Mouse (Mus musculus): ENCODE data around the gene Kdsr.
A peak's percentile ranks its signal among the peaks of the same experiment; 100 is the strongest.
"Not testable (repeated sequence)": the region's sequence is repeated elsewhere in the genome, so short reads cannot be mapped to it uniquely, and the experiment has no call there.

Gene Kdsr

DNA sequence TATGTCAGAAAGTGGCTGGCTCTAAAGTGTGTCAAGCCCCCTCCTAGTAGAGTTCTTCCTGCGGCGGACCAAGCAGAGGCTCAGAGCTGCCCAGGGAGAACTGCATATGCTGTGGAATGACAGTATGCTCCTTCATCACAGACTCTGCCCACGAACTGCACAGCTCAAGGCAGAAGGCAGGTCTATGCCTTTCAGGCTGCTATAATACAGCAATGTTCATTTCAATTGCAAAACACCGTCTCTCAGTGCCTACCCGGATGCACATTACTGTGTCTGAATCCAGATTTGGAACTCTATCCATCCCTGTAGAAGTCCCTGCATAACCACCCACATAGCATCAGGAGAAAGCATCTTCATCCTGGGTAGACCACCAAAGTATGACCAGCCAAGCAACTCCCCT lies 19.7 kb downstream of the Kdsr start:
- DNase-seq (ENCODE audit: low spot score in 2 of 2): no peak

DNA sequence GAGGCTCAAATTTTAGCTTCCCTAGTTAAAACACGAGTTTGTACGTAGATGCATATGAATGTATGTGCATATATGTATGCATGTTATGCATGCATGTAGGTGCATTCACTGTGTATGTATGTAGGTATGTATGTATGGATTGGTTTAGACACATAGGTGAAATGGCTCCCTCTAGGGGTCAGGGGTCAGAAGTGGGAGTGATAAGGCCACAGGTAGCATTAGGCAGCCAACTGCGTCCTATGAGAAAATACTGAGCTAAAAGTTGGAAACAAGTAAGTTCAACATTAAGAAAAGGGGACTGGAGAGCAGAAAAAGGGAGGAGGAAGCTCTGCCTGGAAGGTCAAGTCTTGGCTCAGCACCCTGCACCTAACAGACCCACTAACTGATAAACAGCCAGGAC lies 21.4 kb downstream of the Kdsr start:
- DNase-seq (ENCODE audit: low spot score in 2 of 2): peak; percentile 27 to 69

GRCm38 (mm10) chr1:106736211-106736610 lies 23.3 kb downstream of the Kdsr start:
- no peak for DNase-seq (ENCODE audit: low spot score in 2 of 2)

GRCm38 (mm10) chr1:106735586-106735985 lies 23.9 kb downstream of the Kdsr start:
- DNase-seq (ENCODE audit: low spot score in 2 of 2): peak in 1 of 2 experiments; percentile 20

GRCm38 (mm10) chr1:106722061-106722460 lies 37.5 kb downstream of the Kdsr start:
- DNase-seq (ENCODE audit: low spot score in 2 of 2): no peak

GRCm38 (mm10) chr1:106717736-106718135 lies 41.8 kb downstream of the Kdsr start:
- not testable (repeated sequence) for DNase-seq (ENCODE audit: low spot score in 2 of 2)

DNA sequence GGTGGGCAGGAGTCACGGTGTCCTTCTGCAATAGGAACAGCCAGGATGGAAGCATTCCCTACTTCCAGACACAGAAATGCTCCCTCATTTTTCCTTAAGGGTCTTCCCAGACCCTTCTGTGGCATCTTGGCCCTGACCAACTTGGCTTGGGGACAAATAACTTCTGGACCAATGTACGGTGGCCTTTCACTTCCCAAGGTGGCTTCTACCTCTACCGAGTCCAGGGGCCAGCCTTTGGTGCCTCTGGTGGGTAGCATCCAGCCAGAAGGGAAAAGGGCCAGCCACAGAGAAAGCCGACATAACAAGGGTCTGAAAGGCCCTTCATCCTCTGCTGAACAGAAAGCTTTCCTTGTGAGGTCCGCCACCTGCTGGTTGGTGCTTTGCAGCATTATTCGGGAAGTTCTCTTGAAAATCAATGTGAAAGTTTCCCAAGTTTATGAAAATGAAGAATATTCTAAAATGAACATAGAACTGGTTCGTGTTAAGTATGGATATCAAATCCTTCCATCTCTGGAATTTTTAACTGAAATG lies 42.4 kb downstream of the Kdsr start:
- peak; percentile 41 to 74 for DNase-seq (ENCODE audit: low spot score in 2 of 2)

DNA sequence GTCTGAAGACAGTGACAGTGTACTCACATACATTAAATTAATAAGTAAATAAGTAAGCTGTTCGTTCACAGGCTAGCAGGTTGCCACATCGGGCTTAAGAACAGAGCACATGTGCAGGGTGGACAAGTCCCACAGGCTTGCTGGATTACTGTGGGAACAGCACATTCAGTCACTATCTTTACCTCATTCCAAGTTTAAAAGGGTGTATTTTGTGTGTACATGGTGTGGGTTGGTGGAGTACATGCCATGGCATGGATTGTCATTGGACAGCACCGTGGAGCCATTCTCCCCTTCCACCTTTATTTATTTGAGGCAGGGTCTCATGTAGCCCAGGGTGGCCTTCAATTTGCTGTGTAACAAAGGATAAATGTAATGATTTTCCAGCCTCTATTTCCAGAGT lies 43.4 kb downstream of the Kdsr start:
- no peak for DNase-seq (ENCODE audit: low spot score in 2 of 2)

- no peak for DNase-seq (ENCODE audit: low spot score in 2 of 2)
Measured at GRCm38 (mm10) chr1:106715111-106716083, 44.1 kb downstream of the Kdsr start.

- no peak for DNase-seq (ENCODE audit: low spot score in 2 of 2)
Measured at GRCm38 (mm10) chr1:106714530-106714981, 45.0 kb downstream of the Kdsr start.

DNA sequence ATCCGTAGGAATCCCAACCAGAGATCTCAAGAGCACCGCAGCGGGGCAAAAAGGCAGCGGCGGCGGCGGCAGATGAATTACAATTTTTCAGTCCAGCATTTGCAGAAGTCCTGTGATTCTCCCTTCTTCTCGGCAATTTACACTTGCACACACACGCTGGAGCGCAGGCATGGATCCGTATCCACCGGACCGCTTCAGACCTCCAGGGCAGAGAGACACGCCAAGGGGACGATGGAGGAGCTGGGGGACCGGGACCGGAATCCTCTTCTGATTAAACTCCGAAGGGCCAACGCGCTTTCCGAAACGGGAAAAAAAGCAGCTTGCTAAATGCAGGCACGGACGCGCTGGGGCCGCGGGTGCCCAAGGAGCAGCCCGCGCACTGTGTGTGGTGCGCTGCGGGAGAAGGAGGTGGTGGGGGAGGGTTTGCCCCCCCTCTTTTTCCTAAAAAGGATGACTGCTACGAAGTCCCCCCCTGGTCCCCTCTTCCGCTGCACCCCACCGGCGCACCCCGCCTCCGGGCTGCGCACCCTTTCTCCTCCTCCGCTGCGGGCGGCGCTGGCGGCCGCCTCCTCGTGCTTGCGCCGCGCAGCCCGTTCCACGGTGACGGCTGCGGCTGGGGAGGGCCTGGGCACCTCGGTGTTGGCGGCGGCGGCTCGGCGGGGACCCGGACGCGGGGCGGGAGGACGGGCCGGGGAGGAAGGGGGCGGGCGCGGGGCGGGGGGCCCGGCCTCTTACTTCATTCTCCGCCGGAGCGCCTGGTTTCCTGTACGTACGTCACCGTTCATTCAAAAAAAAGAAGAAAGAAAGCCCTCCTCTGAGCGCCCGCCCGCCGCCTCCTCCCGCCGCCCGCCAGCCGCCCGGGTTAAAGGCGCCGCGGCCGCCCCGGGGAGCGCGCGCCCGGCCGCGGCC lies 45.7 kb downstream of the Kdsr start, which contains the start of gene Bcl2:
TSS of gene Bcl2 (minus strand) at position 654 of the 909 bp plus-strand sequence.
- peak; percentile 60 to 80 for DNase-seq (ENCODE audit: low spot score in 2 of 2)

DNA sequence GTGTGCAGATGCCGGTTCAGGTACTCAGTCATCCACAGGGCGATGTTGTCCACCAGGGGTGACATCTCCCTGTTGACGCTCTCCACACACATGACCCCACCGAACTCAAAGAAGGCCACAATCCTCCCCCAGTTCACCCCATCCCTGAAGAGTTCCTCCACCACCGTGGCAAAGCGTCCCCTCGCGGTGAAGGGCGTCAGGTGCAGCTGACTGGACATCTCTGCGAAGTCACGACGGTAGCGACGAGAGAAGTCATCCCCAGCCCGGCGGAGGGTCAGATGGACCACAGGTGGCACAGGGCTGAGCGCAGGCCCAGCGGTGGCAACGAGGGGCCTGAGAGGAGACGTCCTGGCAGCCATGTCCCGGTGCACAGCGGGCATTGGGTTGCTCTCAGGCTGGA lies 47.2 kb downstream of the Kdsr start:
- peak; percentile 55 to 84 for DNase-seq (ENCODE audit: low spot score in 2 of 2)

- DNase-seq (ENCODE audit: low spot score in 2 of 2): no peak
Measured at GRCm38 (mm10) chr1:106711356-106712125, 48.0 kb downstream of the Kdsr start.

GRCm38 (mm10) chr1:106710202-106710601 lies 49.3 kb downstream of the Kdsr start:
- no peak for DNase-seq (ENCODE audit: low spot score in 2 of 2)

DNA sequence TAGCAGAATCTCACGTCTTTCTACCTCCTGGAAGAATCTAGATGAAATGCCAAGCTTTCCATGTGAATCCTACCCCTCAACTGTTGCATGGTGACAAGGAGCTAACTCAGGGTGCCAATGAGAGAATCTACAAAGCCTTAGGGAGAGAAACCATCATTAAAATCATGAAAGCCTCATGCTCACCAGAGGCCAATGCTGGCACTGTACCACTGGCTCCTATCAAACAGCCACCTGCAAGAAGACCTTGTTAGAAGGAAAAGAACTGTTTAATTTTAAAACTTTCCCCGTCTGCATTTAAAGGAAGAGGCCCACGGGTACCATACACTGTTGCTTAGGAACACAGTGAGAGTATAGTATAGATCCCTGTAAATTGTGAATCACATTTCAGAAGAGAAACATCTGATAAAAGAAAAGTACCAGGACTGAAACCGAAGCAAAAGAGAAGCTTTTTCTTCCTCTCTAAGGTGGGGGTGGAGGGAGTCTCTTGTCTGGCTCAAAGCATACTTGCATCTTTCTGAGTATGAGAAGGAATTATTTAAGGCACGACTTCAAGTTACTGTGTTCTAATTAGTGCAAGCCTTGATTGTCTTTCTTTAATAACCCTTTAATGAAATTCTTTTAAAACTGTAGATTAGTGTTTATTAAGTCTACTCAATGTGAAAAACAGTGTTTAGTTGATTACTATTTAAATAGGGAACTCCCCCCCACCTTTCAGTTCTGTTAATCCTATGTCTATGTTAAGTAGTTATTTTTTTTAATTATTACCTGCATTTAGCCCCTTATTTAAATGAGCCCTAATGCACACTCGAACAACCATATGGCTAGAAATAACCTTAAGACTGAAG lies 52.3 kb downstream of the Kdsr start:
- DNase-seq (ENCODE audit: low spot score in 2 of 2): no peak

GRCm38 (mm10) chr1:106703183-106703582 lies 56.3 kb downstream of the Kdsr start:
- DNase-seq (ENCODE audit: low spot score in 2 of 2): no peak

DNA sequence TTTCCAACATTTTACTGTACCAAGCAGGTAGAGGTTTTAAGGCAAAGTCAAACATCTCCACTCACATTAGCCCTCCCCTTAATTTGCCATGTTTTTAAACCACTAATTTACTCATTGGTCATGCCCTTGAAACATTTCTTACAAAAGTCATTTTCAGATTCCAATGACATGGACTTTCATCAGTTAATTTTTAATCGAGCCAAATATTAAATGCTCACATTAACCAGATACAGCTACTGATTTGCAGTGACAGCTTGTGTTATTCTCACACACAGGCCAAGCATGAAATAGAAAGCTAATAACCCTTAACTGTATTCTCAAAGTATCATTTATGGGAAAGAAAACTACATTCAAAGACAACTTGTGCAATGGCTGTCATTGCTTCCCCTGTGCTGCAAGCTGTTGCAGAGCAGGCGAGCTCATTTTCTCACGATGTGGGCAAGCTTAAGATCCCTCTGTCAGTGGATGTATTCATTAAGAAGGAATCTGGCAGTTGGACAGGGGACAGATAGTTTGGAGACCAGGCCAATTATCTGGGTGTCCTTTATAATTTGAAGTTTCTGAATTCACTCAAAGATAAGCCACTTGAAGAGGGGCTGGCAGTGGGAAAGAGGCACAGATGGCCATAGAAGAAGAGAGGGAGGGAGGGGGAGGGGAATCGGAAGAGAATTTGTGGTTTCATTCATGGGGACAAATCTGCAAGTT lies 56.9 kb downstream of the Kdsr start:
- no peak for DNase-seq (ENCODE audit: low spot score in 2 of 2)

DNA sequence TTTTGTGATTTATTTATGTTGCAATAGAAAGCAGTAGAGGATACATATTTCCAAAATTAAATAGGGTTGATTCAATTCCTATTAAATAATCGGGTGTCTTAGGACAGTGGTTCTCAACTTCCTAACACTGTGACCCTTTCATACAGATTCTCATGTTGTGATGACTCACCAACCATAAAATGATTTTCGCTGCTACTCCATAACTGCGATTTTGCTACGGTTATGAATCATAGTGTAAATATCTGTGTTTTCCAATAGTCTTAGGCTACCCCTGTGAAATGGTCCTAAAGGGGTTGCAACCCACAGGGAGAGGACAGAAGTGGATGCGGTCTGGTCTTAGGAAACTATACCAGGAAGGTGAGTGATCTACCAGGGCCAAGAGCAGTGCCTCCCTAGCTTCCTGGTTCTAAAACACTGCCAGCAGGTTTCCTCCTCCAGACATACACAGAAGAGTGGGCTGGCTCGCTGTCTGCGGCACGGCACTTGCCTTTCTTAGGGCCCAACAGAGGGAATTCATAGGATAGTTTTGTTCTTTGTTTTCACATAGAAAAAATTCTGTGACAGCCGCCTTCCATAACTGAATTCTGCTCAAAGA lies 58.9 kb downstream of the Kdsr start:
- DNase-seq (ENCODE audit: low spot score in 2 of 2): no peak

DNA sequence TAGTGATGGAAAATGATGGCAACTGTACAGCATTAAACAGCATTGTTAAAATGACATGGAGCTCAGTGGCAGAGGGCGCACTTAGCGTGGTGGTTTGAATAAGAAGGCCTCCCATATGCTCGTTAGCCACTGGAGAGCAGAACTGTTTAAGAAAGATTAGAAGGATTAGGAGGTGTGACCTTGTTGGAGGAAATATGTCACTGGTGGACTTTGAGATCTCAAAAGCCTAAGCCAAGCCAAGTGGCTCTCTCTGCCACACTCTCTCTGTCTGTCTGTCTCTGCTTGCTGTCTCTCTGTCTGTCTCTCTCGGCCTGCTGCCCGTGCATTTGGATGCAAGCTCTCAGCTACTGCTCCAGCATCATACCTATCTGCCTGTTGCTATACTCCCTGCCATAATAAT lies 63.1 kb downstream of the Kdsr start:
- DNase-seq (ENCODE audit: low spot score in 2 of 2): no peak
